Mouse (Mus musculus) liver, embryonic 15.5 days (tissue): ENCODE results near the gene Itpkb. TPM values are rescaled to one million over a fixed set of nuclear protein-coding genes. Genes with fewer than 3 reads are reported as not detected.
A peak's percentile ranks its signal among the peaks of the same experiment; 100 is the strongest.

ENCODE experiments used
- ATAC-seq: fragments of 200-750 bp; cut with Nextera tagmentation; 2 replicates; pipeline ENCODE4 v1.8.0; 2017; ENCODE audit warnings: moderate number of reproducible peaks, mild to moderate bottlenecking, moderate library complexity; ENCODE audit not compliant: insufficient read depth
- H3K27ac ChIP-seq: fragments of 300-500 bp; sonication (generic); replicated peaks from 2 replicates; pipeline ENCODE4 v1.5.1; 2015; ENCODE audit warnings: mild to moderate bottlenecking, inconsistent platforms
- H3K27me3 ChIP-seq: fragments of 300-500 bp; sonication (generic); 2 replicates; pipeline ENCODE4 v1.6.1; 2015; ENCODE audit warnings: mild to moderate bottlenecking, inconsistent platforms
- H3K36me3 ChIP-seq: fragments of 300-500 bp; sonication (generic); replicated peaks from 2 replicates; pipeline ENCODE4 v1.6.1; 2015; ENCODE audit warnings: moderate library complexity, mild to moderate bottlenecking, inconsistent platforms
- H3K4me1 ChIP-seq: fragments of 300-500 bp; sonication (generic); replicated peaks from 2 replicates; pipeline ENCODE4 v1.6.1; 2015; ENCODE audit warnings: inconsistent platforms
- H3K4me2 ChIP-seq: fragments of 300-500 bp; sonication (generic); 2 replicates; pipeline ENCODE4 v1.6.1; 2015; ENCODE audit warnings: moderate library complexity, mild to moderate bottlenecking, inconsistent platforms
- H3K4me3 ChIP-seq: fragments of 300-500 bp; sonication (generic); replicated peaks from 2 replicates; pipeline ENCODE4 v1.5.1; 2015; ENCODE audit warnings: mild to moderate bottlenecking, inconsistent platforms
- H3K9ac ChIP-seq: fragments of 300-500 bp; sonication (generic); 2 replicates; pipeline ENCODE4 v1.6.1; 2015; ENCODE audit warnings: moderate library complexity, mild to moderate bottlenecking, inconsistent platforms
- H3K9me3 ChIP-seq: fragments of 300-500 bp; sonication (generic); replicated peaks from 2 replicates; pipeline ENCODE4 v1.6.1; 2016; ENCODE audit warnings: inconsistent platforms
- WGBS: fragments of 180-500 bp; shearing (Covaris S2); methylation state at CpG from one replicate; pipeline ENCODE4 v1.1.7; 2015; ENCODE audit warnings: mixed read lengths; ENCODE audit not compliant: insufficient replicate concordance; 5-methylcytosine and 5-hydroxymethylcytosine counted together
- polyA plus RNA-seq: library from polyadenylated mRNA; unstranded; fragments of >200 nt; fragmentation: Nextera tagmentation; extraction: Ambion mirVana; gene quantifications from 2 replicates; pipeline ENCODE4 v1.2.1, GENCODE M21; 2015

The Itpkb gene
- polyA plus RNA-seq, 1 experiment from 2014 or later: 1.3 TPM

GRCm38 (mm10) chr1:180315127-180315526 is 15.2 kb upstream of the Itpkb start:
- WGBS: 52% methylated on average over 3 of the region's 3 CpGs
- peaks cover 32% of the 10 kb centered on the region for H3K4me1 ChIP-seq
- H3K4me2 ChIP-seq: no peak overlapping the region
- H3K27me3 ChIP-seq: peaks cover 32% of the 10 kb centered on the region
- no peaks in the 10 kb centered on the region for H3K36me3 ChIP-seq
- H3K9ac ChIP-seq: no peak overlapping the region
- no peak overlapping the region for H3K27ac ChIP-seq
- H3K4me3 ChIP-seq: no peak overlapping the region
- no peaks in the 10 kb centered on the region for H3K9me3 ChIP-seq
- ATAC-seq: no peak

- Histone ChIP-seq H3K27ac (no peak overlapping the region), H3K9ac (no peak overlapping the region), H3K4me1 (peaks cover 32% of the 10 kb centered on the region), H3K4me3 (no peak overlapping the region), H3K36me3 (no peaks in the 10 kb centered on the region), H3K4me2 (no peak overlapping the region), H3K9me3 (no peaks in the 10 kb centered on the region), H3K27me3 (peaks cover 27% of the 10 kb centered on the region)
- WGBS: 9% methylated on average over 4 of the region's 4 CpGs
- peak; percentile 56 for ATAC-seq
Measured at GRCm38 (mm10) chr1:180317450-180317849, 12.8 kb upstream of the Itpkb start.

- 25% methylated on average over 5 of the region's 5 CpGs for WGBS
Measured at GRCm38 (mm10) chr1:180318407-180318806, 11.9 kb upstream of the Itpkb start.

GRCm38 (mm10) chr1:180319895-180320294 is 10.4 kb upstream of the Itpkb start:
- Histone ChIP-seq H3K9ac (no peak overlapping the region), H3K4me1 (peaks cover 27% of the 10 kb centered on the region), H3K4me3 (no peak overlapping the region), H3K4me2 (no peak overlapping the region), H3K27me3 (peaks cover 3% of the 10 kb centered on the region), H3K36me3 (no peaks in the 10 kb centered on the region), H3K9me3 (no peaks in the 10 kb centered on the region), H3K27ac (no peak overlapping the region)
- 35% methylated on average over 10 of the region's 10 CpGs for WGBS
- no peak for ATAC-seq

More at GRCm38 (mm10) chr1:180318407-180318806, 11.9 kb upstream of the Itpkb start:
- peaks cover 18% of the 10 kb centered on the region for H3K27me3 ChIP-seq
- no peak overlapping the region for H3K9ac ChIP-seq
- H3K4me1 ChIP-seq: peaks cover 32% of the 10 kb centered on the region
- H3K4me3 ChIP-seq: no peak overlapping the region
- H3K9me3 ChIP-seq: no peaks in the 10 kb centered on the region
- H3K36me3 ChIP-seq: no peaks in the 10 kb centered on the region
- no peak overlapping the region for H3K27ac ChIP-seq
- no peak overlapping the region for H3K4me2 ChIP-seq
- ATAC-seq: no peak

GRCm38 (mm10) chr1:180322896-180323295 is 7.4 kb upstream of the Itpkb start:
- no peak overlapping the region for H3K4me2 ChIP-seq
- H3K27ac ChIP-seq: no peak overlapping the region
- H3K9me3 ChIP-seq: no peaks in the 10 kb centered on the region
- ATAC-seq: no peak
- no peaks in the 10 kb centered on the region for H3K27me3 ChIP-seq
- H3K4me3 ChIP-seq: no peak overlapping the region
- WGBS: 62% methylated on average over 3 of the region's 3 CpGs
- no peaks in the 10 kb centered on the region for H3K36me3 ChIP-seq
- H3K4me1 ChIP-seq: peaks cover 14% of the 10 kb centered on the region
- H3K9ac ChIP-seq: no peak overlapping the region

- no peaks in the 10 kb centered on the region for H3K9me3 ChIP-seq
- H3K4me3 ChIP-seq: no peak overlapping the region
- 68% methylated on average over 5 of the region's 5 CpGs for WGBS
- peaks cover 8% of the 10 kb centered on the region; the same call in 1 of the 2 replicates for H3K4me1 ChIP-seq
- no peaks in the 10 kb centered on the region for H3K36me3 ChIP-seq
- H3K27ac ChIP-seq: no peak overlapping the region
- H3K9ac ChIP-seq: no peak overlapping the region
- no peak overlapping the region for H3K4me2 ChIP-seq
- ATAC-seq: no peak
- no peaks in the 10 kb centered on the region for H3K27me3 ChIP-seq
Measured at GRCm38 (mm10) chr1:180323491-180323890, 6.8 kb upstream of the Itpkb start.

- 70% methylated on average over 4 of the region's 4 CpGs for WGBS
- no peak overlapping the region for H3K27ac ChIP-seq
- H3K4me3 ChIP-seq: no peak overlapping the region
- no peak overlapping the region for H3K4me2 ChIP-seq
- H3K27me3 ChIP-seq: no peaks in the 10 kb centered on the region
- no peaks in the 10 kb centered on the region for H3K9me3 ChIP-seq
- ATAC-seq: no peak
- no peaks in the 10 kb centered on the region for H3K36me3 ChIP-seq
- peaks cover 2% of the 10 kb centered on the region for H3K4me1 ChIP-seq
- no peak overlapping the region for H3K9ac ChIP-seq
Measured at GRCm38 (mm10) chr1:180324271-180324670, 6.0 kb upstream of the Itpkb start.

- Histone ChIP-seq H3K27me3 (peaks cover 45% of the 10 kb centered on the region), H3K27ac (peak overlapping the region; percentile 2; the same call in 1 of the 2 replicates), H3K4me3 (peak overlapping the region; percentile 3; the same call in 1 of the 2 replicates), H3K36me3 (no peaks in the 10 kb centered on the region), H3K4me2 (peak overlapping the region; percentile 76), H3K9ac (no peak overlapping the region), H3K4me1 (peaks cover 47% of the 10 kb centered on the region), H3K9me3 (no peaks in the 10 kb centered on the region)
- 21% methylated on average over 12 of the region's 12 CpGs for WGBS
- ATAC-seq: no peak
Measured at GRCm38 (mm10) chr1:180328794-180329665, 1.3 kb upstream of the Itpkb start.

GRCm38 (mm10) chr1:180329706-180330105 is 579 bp upstream of the Itpkb start:
- Histone ChIP-seq H3K27ac (peak overlapping the region; percentile 2; the same call in 1 of the 2 replicates), H3K9ac (no peak overlapping the region), H3K4me2 (peak overlapping the region; percentile 76), H3K27me3 (peaks cover 51% of the 10 kb centered on the region), H3K4me1 (peaks cover 49% of the 10 kb centered on the region), H3K4me3 (peak overlapping the region; percentile 3; the same call in 1 of the 2 replicates), H3K9me3 (no peaks in the 10 kb centered on the region), H3K36me3 (no peaks in the 10 kb centered on the region)
- WGBS: 9% methylated on average over 6 of the region's 6 CpGs
- ATAC-seq: no peak

- no peaks in the 10 kb centered on the region for H3K9me3 ChIP-seq
- peaks cover 50% of the 10 kb centered on the region for H3K4me1 ChIP-seq
Measured at GRCm38 (mm10) chr1:180330707-180331545, 641 bp downstream of the Itpkb start.

More at GRCm38 (mm10) chr1:180330707-180331545, 641 bp downstream of the Itpkb start:
- peak overlapping the region; percentile 60 for H3K4me3 ChIP-seq
- 0 out of 2 replicates have a peak, but pooled peaks have one; percentile 20 for ATAC-seq
- peaks cover 51% of the 10 kb centered on the region for H3K27me3 ChIP-seq
- H3K4me2 ChIP-seq: peak overlapping the region; percentile 76
- H3K9ac ChIP-seq: peak overlapping the region; percentile 53
- no peaks in the 10 kb centered on the region for H3K36me3 ChIP-seq
- WGBS: under 1% methylated on average over 58 of the region's 58 CpGs
- peak overlapping the region; percentile 78 for H3K27ac ChIP-seq
